Comparison of ENCODE assay signal across 8 mouse cellular contexts in genomic region chr17:47394223-47394869, GRCm38 (mm10). TPM values are rescaled to one million over a fixed set of nuclear protein-coding genes. Genes with fewer than 3 reads are reported as not detected.
DNase-seq lines count a peak whose midpoint lies in the region; ATAC-seq and TF ChIP-seq lines count a peak whose summit lies in the region.

No protein-coding gene starts in this region.

- H3K36me3 ChIP-seq in forebrain, embryonic 12.5 days (replicated peaks), result no peaks in the 10 kb centered on the region
- H3K36me3 ChIP-seq in intestine, postnatal 0 days (ENCODE audit: control insufficient read depth, insufficient read depth), result no peaks in the 10 kb centered on the region
- no peaks in the 10 kb centered on the region for H3K36me3 ChIP-seq in lung, postnatal 0 days (ENCODE audit: insufficient read depth, low read length)
- H3K36me3 ChIP-seq in small intestine, adult 2 months (ENCODE audit: control insufficient read depth, insufficient read depth, low read length), result no peaks in the 10 kb centered on the region

- H3K4me1 ChIP-seq in forebrain, embryonic 12.5 days, result peaks cover 15% of the 10 kb centered on the region
- peaks cover 5% of the 10 kb centered on the region for H3K4me1 ChIP-seq in intestine, postnatal 0 days (replicated peaks; ENCODE audit: control insufficient read depth, insufficient read depth, low read length)
- H3K4me1 ChIP-seq in lung, postnatal 0 days (ENCODE audit: insufficient read depth, low read depth, low read length), result no peaks in the 10 kb centered on the region
- H3K4me1 ChIP-seq in small intestine, adult 2 months (ENCODE audit: control insufficient read depth, insufficient read depth, insufficient read length, low read length), result peaks cover 6% of the 10 kb centered on the region

- WGBS in forebrain, embryonic 12.5 days, result 26% methylated on average over 24 of the region's 24 CpGs
- 27% methylated on average over 24 of the region's 24 CpGs for whole genome bisulfite sequencing in intestine, postnatal 0 days
- WGBS in lung, postnatal 0 days, result 16% methylated on average over 24 of the region's 24 CpGs
- WGBS in small intestine, adult 2 months, result 19% methylated on average over 24 of the region's 24 CpGs

- H3K9ac ChIP-seq in forebrain, embryonic 12.5 days, result no peak overlapping the region
- no peak overlapping the region for H3K9ac ChIP-seq in intestine, postnatal 0 days (ENCODE audit: low read depth, low read length)
- H3K9ac ChIP-seq in lung, postnatal 0 days (replicated peaks; ENCODE audit: low read depth), result peak overlapping the region; percentile 13; the same call in 1 of the 2 replicates

- H3K9me3 ChIP-seq in forebrain, embryonic 12.5 days, result 0 out of 2 replicates have a peak, but pooled peaks cover 6% of the 10 kb centered on the region
- H3K9me3 ChIP-seq in intestine, postnatal 0 days (ENCODE audit: control insufficient read depth), result no peaks in the 10 kb centered on the region
- H3K9me3 ChIP-seq in lung, postnatal 0 days (ENCODE audit: low read length), result no peaks in the 10 kb centered on the region

- peak; percentile 21 for DNase-seq in ovary, postnatal 36 days (ENCODE audit: low spot score)
- DNase-seq in ovary, postnatal 10 days (ENCODE audit: low spot score), result no peak
- peak; percentile 27 for DNase-seq in lung, postnatal 0 days (ENCODE audit: low spot score)
- no peak for DNase-seq in frontal cortex, postnatal 25 days (ENCODE audit: low spot score in 2 of 2)
- DNase-seq in cerebellum, adult 11-12 months, result no peak

- no peak overlapping the region for H3K4me3 ChIP-seq in forebrain, embryonic 12.5 days (replicated peaks)
- H3K4me3 ChIP-seq in intestine, postnatal 0 days (ENCODE audit: low read depth, low read length), result peak overlapping the region; percentile 36
- peak overlapping the region; percentile 28 for H3K4me3 ChIP-seq in lung, postnatal 0 days (ENCODE audit: low read depth, low read length)
- peak overlapping the region; percentile 83 for H3K4me3 ChIP-seq in small intestine, adult 2 months (ENCODE audit: low read depth, low read length)

- peaks cover 60% of the 10 kb centered on the region for H3K27me3 ChIP-seq in forebrain, embryonic 12.5 days
- no peaks in the 10 kb centered on the region; the same call in 1 of the 2 replicates for H3K27me3 ChIP-seq in intestine, postnatal 0 days (replicated peaks; ENCODE audit: control insufficient read depth, insufficient read depth, low read length)
- H3K27me3 ChIP-seq in lung, postnatal 0 days (replicated peaks; ENCODE audit: insufficient read depth, low read length), result no peaks in the 10 kb centered on the region
- no peaks in the 10 kb centered on the region for H3K27me3 ChIP-seq in small intestine, adult 2 months (ENCODE audit: control insufficient read depth, insufficient read depth, low read length)

- H3K27ac ChIP-seq in forebrain, embryonic 12.5 days, result no peak overlapping the region
- no peak overlapping the region for H3K27ac ChIP-seq in intestine, postnatal 0 days (ENCODE audit: low read depth, low read length)
- H3K27ac ChIP-seq in lung, postnatal 0 days (ENCODE audit: low read length), result no peak overlapping the region
- no peak overlapping the region for H3K27ac ChIP-seq in small intestine, adult 2 months (ENCODE audit: insufficient read depth, low read depth, low read length)

- H3K4me2 ChIP-seq in forebrain, embryonic 12.5 days, result peak overlapping the region; percentile 45
- peak overlapping the region; percentile 69 for H3K4me2 ChIP-seq in intestine, postnatal 0 days (replicated peaks; ENCODE audit: low read depth)
- peak overlapping the region; percentile 56 for H3K4me2 ChIP-seq in lung, postnatal 0 days (replicated peaks; ENCODE audit: low read depth, low read length)

- no peak for TF ChIP-seq EP300 in lung, postnatal 0 days (IDR thresholded peaks at IDR 0.05)

- no peak for TF ChIP-seq CTCF in intestine, postnatal 0 days (IDR thresholded peaks at IDR 0.05; ENCODE audit: low read depth)
- no peak for TF ChIP-seq CTCF in lung, postnatal 0 days (IDR thresholded peaks at IDR 0.05)
- TF ChIP-seq CTCF in small intestine, adult 2 months (IDR thresholded peaks at IDR 0.05; ENCODE audit: extremely low read depth, insufficient read length, insufficient replicate concordance, low read depth, low read length), result no peak

- no peak for TF ChIP-seq POLR2A in small intestine, adult 2 months (IDR thresholded peaks at IDR 0.05; ENCODE audit: low read depth, low read length)

- no peak for ATAC-seq in forebrain, embryonic 12.5 days (ENCODE audit: low FRiP score)
- no peak for ATAC-seq in intestine, postnatal 0 days
- ATAC-seq in lung, postnatal 0 days, result no peak

RNA-seq across cellular contexts. Expression of gene Guca1a, which starts 6.0 kb away (rescaled TPM):
- 0.23 and 0.60 TPM in 2 replicates for polyA plus RNA-seq in forebrain, embryonic 12.5 days (2016; fragmentation: Nextera tagmentation; extraction: Ambion mirVana)
- 2.7 and 3.3 TPM in 2 replicates for polyA plus RNA-seq in intestine, postnatal 0 days (2015; fragmentation: Nextera tagmentation; extraction: Ambion mirVana)
- 1.9 and 2.0 TPM in 2 replicates for polyA plus RNA-seq in lung, postnatal 0 days (2015; fragmentation: Nextera tagmentation; extraction: Ambion mirVana)
- 2.1 and 2.5 TPM in 2 replicates for polyA plus RNA-seq in small intestine, adult 2 months (2012; rRNA removed)

RNA-seq across cellular contexts. Expression of gene Guca1b, which starts 9.2 kb away (rescaled TPM):
- polyA plus RNA-seq in forebrain, embryonic 12.5 days (2016; fragmentation: Nextera tagmentation; extraction: Ambion mirVana), result 0.46 and 0.68 TPM in 2 replicates
- 0.13 and 0.17 TPM in 2 replicates for polyA plus RNA-seq in intestine, postnatal 0 days (2015; fragmentation: Nextera tagmentation; extraction: Ambion mirVana)
- polyA plus RNA-seq in lung, postnatal 0 days (2015; fragmentation: Nextera tagmentation; extraction: Ambion mirVana), result 0.23 and 0.43 TPM in 2 replicates
- polyA plus RNA-seq in small intestine, adult 2 months (2012; rRNA removed), result 0.56 and 0.86 TPM in 2 replicates

RNA-seq across cellular contexts. Expression of gene Mrps10, which starts 25.7 kb away (rescaled TPM):
- polyA plus RNA-seq in forebrain, embryonic 12.5 days (2016; fragmentation: Nextera tagmentation; extraction: Ambion mirVana), result 69.2 and 71.3 TPM in 2 replicates
- polyA plus RNA-seq in intestine, postnatal 0 days (2015; fragmentation: Nextera tagmentation; extraction: Ambion mirVana), result 46.8 and 49.6 TPM in 2 replicates
- polyA plus RNA-seq in lung, postnatal 0 days (2015; fragmentation: Nextera tagmentation; extraction: Ambion mirVana), result 43.2 and 47.5 TPM in 2 replicates
- 11.3 and 13.5 TPM in 2 replicates for polyA plus RNA-seq in small intestine, adult 2 months (2012; rRNA removed)

RNA-seq across cellular contexts. Expression of gene AI661453, which starts 42.1 kb away (rescaled TPM):
- 0.13 and 0.19 TPM in 2 replicates for polyA plus RNA-seq in forebrain, embryonic 12.5 days (2016; fragmentation: Nextera tagmentation; extraction: Ambion mirVana)
- 6.1 and 7.7 TPM in 2 replicates for polyA plus RNA-seq in intestine, postnatal 0 days (2015; fragmentation: Nextera tagmentation; extraction: Ambion mirVana)
- polyA plus RNA-seq in lung, postnatal 0 days (2015; fragmentation: Nextera tagmentation; extraction: Ambion mirVana), result 2.8 and 3.3 TPM in 2 replicates
- polyA plus RNA-seq in small intestine, adult 2 months (2012; rRNA removed), result 21.8 and 27.3 TPM in 2 replicates

RNA-seq across cellular contexts. Expression of gene 1700001C19Rik, which starts 42.8 kb away (rescaled TPM):
- polyA plus RNA-seq in forebrain, embryonic 12.5 days (2016; fragmentation: Nextera tagmentation; extraction: Ambion mirVana), result 0.19 and 0.31 TPM in 2 replicates
- 0.35 and 0.77 TPM in 2 replicates for polyA plus RNA-seq in intestine, postnatal 0 days (2015; fragmentation: Nextera tagmentation; extraction: Ambion mirVana)
- 0.15 and 0.44 TPM in 2 replicates for polyA plus RNA-seq in lung, postnatal 0 days (2015; fragmentation: Nextera tagmentation; extraction: Ambion mirVana)
- 0.08 TPM in 1 of 2 replicates, not detected in the other for polyA plus RNA-seq in small intestine, adult 2 months (2012; rRNA removed)

Comparison
In these comparisons a context has a peak if more than half of its experiments do, and no peak if none do; other contexts are left out.
1. DNase-seq: peak in ovary, postnatal 36 days (single experiment) and lung, postnatal 0 days (single experiment); none in ovary, postnatal 10 days (single experiment), frontal cortex, postnatal 25 days (0 of 2) and cerebellum, adult 11-12 months (single experiment).
2. Peak in every context shown above with its lines, with median percentiles within 50 percentile points of each other: H3K4me2 ChIP-seq.